Mouse (Mus musculus) adrenal gland, postnatal 10 days (tissue): ENCODE measurements at regions not wholly inside any gene's neighbourhood (a gene's known extent, or its start where the extent isn't known, plus 50 kb on each side); places are given as distances from the start of the nearest gene placed in this dataset.

Experiments
- DNase-seq: peaks from one replicate; pipeline ENCODE4 v3.0.0; 2021; ENCODE audit warnings: mixed read lengths

DNA sequence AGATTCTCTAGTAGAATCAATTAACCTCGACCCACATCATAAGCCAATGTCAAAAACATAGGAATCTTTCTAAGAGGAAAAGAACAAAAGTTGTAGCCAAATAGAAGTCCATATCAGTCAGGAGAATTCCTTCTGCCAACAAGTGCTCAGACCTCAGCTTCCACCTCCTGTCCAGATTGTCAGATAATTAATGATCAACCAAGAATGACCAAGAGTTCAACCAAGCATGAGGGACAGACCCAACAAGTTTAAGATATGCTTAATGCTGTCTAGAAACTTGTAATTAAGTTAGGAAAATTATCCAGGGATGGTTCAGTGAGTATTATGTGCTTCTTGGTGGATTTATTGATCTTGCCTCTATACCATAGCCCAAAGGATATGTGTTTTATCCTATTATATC, 238.6 kb downstream of the Nedd1 start:
- DNase-seq = no peak

- peak; percentile 8 for DNase-seq
Observed at GRCm38 (mm10) chr10:92473282-92473681, 248.9 kb downstream of the Nedd1 start.

DNA sequence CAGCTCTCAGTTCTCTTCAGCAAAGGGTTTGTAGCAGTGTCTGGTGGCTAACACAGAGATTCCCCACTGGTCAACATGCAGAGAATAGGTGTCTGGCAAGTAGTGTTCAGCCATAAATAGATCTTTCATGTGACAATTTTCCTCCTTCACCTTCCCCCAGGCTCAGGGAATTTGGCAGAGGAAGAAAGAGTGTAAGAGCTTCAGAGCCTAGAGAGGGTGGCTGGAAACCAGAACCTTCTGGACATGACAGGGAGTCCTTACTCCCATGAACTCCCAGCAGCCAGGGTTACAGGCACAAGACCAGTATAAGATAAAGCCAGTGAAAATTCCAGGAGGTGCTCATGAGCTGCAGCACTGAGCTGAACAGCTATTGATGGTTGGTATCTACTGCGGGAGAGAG, 251.1 kb downstream of the Nedd1 start:
- DNase-seq = no peak

DNA sequence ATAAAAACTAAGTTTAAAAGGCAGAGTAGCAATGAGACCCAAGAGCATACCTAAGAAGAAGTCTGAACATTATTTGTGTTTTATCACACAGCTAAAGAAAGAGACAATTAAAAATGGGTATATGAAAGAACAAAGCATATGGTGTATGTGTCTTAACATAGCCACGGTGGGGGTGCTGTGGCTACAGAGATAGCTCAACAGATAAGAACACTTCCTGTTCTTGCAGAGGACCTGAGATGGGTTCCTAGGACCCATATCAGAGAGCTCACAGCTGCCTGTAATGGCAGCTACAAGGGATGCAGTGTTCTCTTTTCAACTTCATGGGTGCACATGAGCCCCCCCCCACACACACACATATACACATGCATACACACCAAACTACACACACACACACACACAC, 267.0 kb downstream of the Nedd1 start:
- no peak for DNase-seq

- no peak for DNase-seq
Observed at GRCm38 (mm10) chr10:92453550-92453949, 268.7 kb downstream of the Nedd1 start.

DNA sequence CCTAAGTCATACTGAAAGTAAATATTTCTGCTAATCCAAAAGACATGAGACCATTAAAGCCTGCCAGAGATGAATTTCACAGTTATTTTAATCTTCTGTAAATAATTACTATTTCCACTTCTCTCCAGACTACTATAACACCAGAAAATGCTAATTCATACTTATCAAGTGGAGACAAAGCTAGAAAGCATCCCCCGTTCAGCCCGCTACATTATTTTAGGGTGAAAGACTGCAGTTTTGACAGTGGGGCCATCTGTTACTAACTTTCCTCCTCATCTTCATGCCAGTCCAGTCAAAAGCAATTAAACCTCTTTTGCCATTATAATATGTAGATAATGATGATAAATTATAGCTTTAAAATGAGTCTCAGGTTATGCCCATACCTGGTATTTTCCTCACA, 276.3 kb downstream of the Nedd1 start:
- DNase-seq = no peak

- DNase-seq = no peak
Observed at GRCm38 (mm10) chr10:92438621-92439394, 283.4 kb downstream of the Nedd1 start.

DNA sequence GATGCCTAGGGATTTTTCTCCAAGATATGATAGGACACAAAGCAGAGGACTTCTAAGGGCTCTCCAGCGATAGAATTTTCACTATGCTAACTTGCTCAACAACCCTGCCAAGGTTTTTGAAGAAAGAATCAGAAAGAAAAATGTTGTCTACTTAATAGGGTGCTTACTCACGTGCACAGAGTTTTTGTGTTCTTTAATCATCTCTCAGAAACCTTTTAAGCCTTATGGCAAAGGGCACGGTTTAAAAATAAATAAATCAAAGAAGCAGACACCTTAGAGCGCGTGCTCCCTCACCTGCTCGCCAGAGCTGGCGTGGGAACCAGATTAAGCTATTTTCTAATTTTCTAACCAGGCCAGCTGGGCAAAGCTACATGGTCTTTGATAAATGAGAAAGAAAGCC, 293.0 kb downstream of the Nedd1 start:
- no peak for DNase-seq

DNA sequence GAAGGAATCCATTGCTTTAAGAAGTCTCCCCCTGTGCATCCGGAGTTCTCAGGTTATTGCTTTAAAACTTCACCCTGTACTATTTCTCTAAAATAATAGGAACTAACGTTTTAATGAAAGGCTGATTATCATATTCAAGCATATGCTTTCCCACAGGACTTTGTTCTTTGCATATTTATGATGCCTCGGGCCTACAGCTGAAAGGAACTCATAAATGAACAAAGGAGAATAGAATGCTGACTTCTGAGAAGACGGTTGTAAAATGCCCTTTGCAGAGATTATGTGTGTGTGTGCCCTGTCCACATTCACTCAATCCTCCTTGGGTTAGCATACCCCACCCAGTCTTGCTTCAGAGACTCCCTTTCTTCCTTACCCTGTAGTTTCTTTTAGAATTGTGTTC, 294.2 kb downstream of the Nedd1 start:
- no peak for DNase-seq

- no peak for DNase-seq
Observed at GRCm38 (mm10) chr10:92426443-92426842, 295.8 kb downstream of the Nedd1 start.

GRCm38 (mm10) chr10:92412737-92413136, 309.5 kb downstream of the Nedd1 start:
- no peak for DNase-seq

GRCm38 (mm10) chr10:92410813-92411325, 311.4 kb downstream of the Nedd1 start:
- no peak for DNase-seq

GRCm38 (mm10) chr10:92404697-92405293, 317.4 kb downstream of the Nedd1 start:
- no peak for DNase-seq

- DNase-seq = no peak
Observed at GRCm38 (mm10) chr10:92400587-92401090, 321.6 kb downstream of the Nedd1 start.

DNA sequence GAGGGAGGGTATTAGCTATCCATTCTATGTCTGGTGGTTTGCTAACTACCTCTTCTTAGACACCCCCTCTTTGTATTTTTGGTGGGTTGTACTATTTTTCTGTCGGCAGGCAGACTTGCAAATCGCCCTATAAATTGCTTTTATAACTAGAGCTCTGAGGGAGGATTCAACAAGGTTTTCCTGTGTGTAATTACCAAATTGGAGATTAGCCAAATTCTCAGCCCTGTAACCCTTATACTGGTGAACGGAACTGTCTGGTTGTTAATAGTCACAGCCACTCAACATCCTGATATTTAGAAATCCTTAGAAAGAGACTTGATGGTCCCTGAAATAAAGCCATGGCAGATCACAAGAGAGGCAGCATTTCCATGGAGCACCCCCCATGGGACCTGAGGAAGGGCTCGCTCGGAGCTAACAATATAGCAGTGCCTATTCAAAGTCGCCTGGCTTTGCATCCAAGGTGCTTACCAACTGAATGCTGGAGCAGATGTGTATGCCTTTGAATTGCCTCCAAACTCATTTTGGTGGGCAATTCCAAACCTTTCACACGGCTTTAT, 333.0 kb downstream of the Nedd1 start:
- no peak for DNase-seq

- no peak for DNase-seq
Observed at GRCm38 (mm10) chr10:92367126-92367525, 355.1 kb downstream of the Nedd1 start.

DNA sequence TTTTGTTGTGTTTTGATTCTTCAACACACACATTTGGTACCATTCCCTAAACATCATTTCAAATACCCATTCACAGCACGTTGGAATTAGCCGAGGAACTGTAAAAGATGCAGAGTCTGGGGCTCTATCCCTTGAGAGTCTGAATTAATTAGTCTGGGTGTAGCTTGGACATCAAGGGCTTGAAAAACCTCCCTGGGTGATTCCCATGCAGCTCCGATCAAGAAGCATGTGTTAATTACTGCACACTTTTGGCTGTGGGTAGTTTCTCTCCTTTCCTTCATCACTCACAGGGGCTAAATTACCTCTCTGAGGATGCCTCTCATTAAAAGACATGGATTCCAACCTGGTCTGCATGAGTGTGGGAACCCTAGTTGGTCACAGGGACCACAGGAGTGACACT, 365.5 kb downstream of the Nedd1 start:
- no peak for DNase-seq

GRCm38 (mm10) chr10:92349043-92349442, 373.2 kb downstream of the Nedd1 start:
- no peak for DNase-seq

DNA sequence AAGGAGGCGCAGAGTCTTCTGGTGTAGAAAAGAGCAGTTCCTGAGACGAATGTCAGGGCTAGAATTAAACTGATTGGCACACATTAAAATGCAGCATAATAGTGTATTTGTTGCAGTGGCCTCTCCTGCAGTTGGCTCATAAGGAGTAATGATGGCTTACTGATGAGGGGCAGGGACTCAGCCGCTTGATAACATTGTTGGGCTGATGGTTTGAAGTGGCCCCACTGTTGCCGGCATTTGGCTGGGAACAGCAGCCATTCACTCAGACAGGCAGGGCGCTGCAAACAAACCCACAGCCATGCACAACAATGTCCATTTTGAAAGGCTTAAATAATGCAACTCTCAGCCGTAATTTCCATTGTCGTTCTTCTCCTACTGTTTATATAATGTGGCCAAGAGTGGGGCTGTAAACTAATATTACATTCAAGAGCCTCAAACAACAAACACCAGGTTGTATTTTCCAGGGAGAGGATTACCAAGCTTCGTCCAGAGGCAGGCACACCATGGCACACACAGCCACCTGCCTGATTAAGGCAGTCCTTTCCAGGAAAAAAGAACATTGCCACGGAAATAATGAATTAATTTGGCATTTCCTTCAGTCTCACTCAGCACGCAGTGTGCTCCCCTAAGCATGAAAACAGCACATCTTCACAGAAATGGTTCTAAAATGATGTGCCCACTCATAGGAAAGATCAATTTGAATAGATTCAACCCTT, 374.1 kb downstream of the Nedd1 start:
- no peak for DNase-seq

DNA sequence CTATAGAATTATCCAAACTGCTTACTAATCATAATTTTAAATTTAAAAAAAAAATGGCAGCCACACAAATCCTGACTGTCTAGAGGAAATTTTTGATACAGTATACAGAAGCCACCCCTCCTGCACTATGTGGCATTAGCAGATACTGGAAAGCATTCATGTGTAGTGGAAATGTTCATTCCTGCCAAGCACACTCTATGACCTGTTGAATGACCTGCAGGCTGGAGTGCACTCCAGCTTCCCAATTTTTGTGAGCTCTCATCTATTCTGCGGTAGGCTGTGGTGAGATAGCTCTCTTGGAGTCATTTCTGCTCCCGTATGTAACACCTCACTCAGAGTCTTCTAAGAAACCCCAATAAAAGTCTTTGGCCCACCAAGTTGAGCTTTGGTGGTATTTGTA, 382.5 kb downstream of the Nedd1 start:
- no peak for DNase-seq

DNA sequence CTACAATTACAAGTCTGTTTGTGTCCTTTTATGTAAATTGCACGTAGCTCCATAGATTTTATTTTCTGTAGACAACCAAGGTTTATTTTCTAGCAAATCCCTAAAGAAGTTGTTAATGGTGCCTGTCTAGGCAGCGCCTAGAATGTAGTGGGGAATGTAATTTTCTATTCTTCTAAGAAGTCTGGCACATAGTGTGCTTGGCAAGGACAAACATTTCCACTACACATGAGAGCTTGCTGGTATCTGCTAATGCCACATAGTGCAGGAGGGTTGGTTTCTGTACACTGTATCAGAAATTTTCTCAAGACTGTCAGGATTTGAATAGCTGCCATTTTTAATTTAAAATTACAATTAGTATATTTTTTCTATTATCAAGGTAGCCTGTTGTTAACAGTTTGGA, 385.3 kb downstream of the Nedd1 start:
- no peak for DNase-seq

- no peak for DNase-seq
Observed at GRCm38 (mm10) chr10:92336138-92336537, 386.1 kb downstream of the Nedd1 start.

DNA sequence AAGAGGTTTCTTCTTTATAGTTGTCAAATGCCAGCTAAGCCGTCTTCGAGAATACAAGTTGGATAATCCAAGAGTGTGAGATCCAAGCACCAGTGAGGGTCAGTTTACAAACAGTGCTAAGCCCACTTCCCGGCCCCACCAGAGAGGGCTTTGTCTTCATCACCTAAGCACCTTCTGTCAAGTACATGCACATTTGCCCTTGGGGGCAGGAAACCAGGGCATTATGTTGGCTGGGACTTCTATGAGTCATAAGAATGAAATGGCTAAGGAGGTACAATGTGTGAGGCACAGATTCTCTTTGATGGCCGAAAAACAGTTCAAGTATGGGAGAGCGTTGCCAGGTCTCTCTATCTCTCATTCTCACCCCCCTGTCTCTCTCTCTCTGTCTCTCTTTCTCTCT, 387.1 kb downstream of the Nedd1 start:
- DNase-seq = peak; percentile 5
